Mouse (Mus musculus): Measurements from ENCODE around the gene Egln1.

- TF ChIP-seq CTCF (IDR thresholded peaks at IDR 0.05) (no peak), EP300 (IDR thresholded peaks at IDR 0.05; ENCODE audit: insufficient read depth, low read depth, low read length) (no peak)
Measured at GRCm38 (mm10) chr8:124867126-124867525, 82.0 kb downstream of the Egln1 start.
